Mouse (Mus musculus): Measurements from ENCODE around the gene Qpct.

Qpct gene

DNA sequence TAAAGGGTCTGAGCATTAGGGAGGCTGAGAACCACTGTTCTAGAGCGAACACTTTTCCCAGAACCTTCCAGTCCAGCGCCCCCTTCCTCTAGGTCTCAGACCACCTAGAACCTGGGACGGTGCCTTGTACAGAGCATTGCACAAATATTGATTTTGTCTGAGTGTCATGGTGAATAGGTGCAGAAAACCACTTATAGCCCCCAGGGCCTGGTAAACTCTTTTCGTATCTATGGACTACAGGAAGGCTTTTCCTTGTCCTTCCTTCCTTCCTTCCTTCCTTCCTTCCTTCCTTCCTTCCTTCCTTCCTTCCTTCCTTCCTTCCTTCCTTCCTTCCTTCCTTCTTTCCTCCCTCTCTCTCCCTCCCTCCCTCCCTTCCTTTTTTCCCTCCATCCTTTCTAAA is at the start of gene Qpct:
Gene Qpct, plus strand, starts transcription at position 301 of the 400 bp plus-strand sequence.
- DNase-seq (ENCODE audit: low spot score in 2 of 2) = no peak

DNA sequence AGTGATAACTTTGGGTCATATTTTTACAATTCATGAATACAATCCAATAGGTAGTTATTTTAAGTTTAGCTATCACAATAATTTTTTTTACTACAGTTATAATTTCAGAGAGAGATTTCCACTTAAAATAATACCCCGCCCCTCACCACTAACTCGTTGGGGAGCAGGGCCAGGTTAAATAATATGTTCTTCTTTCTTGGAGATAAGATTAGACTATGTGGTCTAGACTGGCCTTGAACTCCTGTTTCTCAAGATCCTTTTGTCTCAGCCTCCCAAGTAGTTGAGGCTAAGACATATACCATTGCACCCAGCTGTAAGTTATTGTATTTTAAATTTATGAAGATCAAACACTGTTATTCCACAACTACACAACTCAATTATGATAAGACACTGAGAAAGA is 38.1 kb upstream of the Qpct start:
- DNase-seq (ENCODE audit: low spot score in 2 of 2) = no peak

DNA sequence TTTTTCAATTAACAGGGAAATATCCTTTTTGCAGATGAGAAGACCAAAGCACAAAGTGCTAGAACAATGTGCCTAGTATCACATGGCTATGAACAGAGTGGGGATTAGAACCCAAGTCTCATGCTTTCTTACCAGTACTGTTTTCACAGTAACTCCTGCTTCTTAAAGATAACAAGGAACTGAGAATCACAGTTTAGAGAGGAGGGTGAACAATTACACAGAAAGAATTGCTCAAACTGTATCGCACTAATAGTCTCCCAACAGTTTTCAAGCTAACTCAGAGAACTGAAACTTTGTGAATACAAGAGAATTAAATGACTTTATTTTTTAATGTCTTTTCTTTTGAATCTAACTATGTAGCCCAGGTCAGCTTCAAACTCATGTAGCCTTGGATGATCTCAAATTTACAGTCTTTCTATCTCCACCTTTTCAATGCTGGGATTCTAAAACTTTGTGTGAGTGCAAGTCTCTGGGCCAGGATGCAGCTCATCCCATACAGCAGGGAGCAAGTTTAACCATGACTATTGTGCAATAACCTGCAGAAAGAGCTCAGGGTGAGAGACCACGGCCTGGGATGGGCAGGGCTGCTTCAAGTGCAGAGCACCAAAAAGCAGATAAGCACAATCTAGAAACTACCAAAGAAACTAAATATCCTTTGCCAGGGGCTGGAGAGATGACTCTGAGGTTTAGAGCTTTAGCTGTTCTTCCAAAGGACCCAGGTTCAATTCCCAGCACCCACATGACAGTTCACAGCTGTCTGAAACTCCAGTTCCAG is 36.6 kb upstream of the Qpct start:
- no peak for DNase-seq (ENCODE audit: low spot score in 2 of 2)

DNA sequence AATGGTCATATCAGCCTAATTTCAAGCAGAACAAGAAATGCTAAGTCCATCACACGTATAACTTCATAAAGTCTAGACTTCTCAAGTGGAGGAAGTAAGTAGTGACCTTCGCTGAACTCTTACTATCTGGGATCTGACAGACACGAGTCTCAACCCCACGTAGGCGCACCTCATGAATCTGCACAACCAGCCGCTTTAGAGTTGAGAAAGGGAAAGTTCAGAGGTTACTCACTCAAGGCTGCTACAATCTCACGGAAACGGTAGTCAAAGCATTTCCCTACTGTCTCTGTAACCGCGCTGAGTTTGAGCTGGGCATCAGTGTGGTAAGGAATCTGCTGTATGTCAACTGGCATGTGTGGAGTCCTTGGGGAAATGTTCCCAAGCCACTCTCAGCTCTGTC is 35.9 kb upstream of the Qpct start:
- DNase-seq (ENCODE audit: low spot score in 2 of 2) = no peak

DNA sequence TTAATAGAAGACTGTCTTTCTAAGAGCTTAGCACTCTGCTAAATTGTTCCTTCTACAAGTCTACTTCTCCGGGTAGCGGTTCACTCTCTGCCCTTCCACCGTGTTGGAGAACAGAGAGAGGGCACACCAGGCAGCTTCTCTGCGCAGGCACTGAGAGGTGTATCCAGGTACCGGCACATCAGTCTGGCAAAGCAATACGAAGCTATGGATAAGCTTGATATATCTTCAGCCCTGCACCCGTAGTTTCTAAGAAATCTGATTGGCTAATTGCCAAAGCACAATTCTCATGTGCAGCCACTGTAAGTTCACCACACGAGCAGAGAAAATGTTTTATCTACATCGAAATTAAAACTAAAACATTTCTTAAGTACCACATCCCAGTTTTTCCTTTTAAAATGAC is 33.3 kb upstream of the Qpct start:
- DNase-seq (ENCODE audit: low spot score in 2 of 2) = no peak

DNA sequence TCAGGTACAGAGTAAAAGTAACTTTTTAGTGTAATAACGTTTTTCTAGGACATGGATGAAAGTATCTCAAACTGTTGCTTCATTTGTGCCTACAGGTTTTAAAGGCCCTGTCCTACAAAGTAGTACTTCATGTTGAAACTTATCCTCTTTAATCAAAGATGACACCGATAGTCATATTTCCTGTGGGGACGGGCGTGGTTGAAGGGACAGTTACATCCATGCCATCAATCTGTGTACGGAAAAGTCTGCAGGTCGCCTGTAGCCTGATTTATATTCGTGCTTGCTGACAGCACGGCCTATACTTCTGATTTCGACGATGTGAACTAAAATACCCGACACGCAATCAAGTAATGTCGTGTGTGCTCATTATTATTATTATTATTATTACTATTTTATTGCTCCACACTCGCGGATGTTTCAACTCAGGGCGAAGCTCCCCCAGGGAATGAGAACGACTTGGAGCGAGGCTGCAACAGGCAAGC is 31.9 kb upstream of the Qpct start:
- DNase-seq (ENCODE audit: low spot score in 2 of 2) = no peak

DNA sequence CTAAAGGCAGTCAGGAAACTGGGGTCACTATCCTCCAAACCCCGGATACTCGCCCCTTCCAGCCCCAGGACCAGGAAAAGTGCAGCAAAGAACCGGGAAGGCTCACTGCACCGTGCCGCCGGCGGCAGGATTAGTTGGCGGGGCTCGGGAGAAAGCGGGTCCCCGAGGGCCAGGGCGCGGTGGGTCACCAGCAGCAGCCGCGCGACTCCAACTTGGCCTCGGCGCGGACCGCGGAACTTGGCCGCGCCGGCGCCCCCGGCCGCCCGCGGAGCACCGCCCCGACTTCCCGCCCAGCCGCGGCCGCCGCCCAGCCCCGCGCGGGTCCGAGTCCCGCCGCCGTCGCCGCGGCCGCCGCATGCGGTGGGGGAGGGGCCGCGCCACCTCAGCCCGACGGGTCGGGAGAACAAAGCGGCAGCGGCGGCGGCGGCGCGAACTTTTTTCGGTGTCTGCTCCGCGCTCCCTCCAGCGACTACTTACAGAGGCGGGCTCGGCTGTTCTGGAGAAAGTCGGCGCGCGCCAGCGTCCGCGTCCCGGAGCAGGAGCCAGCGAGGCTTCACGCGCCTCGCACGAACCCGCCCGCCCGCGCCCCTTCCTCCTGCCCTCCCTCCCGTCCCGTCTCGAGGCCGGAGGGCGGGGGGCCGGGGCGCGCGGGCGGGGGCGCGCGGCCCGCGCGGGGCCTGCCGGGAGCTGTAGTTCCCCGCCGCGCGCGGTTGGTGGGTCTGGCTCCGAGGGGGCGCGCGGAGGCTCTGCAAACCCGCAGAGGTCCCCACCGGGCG is 31.3 kb upstream of the Qpct start, which contains the start of gene Prkd3:
Gene Prkd3, minus strand, starts transcription at position 609 of the 776 bp plus-strand sequence.
- peak; percentile 56 to 80 for DNase-seq (ENCODE audit: low spot score in 2 of 2)

DNA sequence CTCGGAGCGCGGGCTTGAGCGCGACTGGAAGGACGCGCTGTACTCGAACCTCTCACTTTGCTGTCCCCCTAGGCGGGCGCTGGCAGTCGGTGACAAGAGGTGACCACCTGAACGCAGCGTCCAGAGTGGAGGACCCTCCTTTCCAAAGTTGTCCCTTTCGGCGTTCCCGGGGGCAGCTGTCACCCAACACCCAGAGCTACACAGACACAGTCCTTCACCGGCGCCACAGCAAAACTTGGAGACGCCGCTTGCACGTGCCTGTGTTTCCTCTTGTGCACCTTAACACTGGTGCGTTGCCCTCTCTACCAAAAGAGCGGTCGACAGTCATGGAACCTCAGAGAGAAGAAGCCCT is 30.7 kb upstream of the Qpct start:
- DNase-seq (ENCODE audit: low spot score in 2 of 2) = no peak

DNA sequence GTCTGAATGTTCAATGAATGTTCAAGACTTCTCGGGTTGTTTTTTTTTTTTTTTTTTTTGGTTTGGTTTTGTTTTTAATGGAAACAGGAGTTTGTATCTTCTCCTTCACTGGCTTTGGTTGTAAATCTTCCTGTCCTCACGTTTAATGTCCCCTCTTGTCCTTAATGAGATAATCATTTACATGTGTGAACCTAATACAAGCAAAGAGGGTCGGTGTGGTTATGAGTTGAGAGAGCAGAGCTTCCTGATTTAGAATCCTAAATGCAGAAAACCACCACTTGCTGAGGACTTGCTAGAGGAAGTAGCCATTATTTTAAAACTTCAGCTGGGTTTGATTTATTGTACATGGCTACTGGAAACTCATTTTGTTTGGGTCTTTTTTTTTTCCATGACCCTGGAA is 29.0 kb upstream of the Qpct start:
- no peak for DNase-seq (ENCODE audit: low spot score in 2 of 2)

DNA sequence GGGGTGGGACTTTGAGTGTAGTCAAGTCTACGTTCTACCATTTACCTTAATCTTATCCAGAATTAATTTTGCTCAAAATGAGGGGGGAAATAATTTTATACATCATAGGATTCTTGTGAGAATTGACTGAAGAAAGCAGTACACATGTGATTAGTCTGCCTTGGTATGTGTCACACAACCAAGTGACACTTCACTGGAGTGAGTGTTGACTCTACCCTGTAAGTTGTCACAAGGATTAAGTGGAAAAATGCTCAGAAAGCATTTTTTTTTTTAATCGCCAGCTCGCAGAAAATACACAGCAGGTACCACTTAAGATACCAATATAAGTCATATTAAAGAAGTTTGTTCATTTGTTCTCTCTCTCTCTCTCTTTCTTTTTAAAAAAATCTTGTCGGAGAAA is 27.2 kb upstream of the Qpct start:
- no peak for DNase-seq (ENCODE audit: low spot score in 2 of 2)

DNA sequence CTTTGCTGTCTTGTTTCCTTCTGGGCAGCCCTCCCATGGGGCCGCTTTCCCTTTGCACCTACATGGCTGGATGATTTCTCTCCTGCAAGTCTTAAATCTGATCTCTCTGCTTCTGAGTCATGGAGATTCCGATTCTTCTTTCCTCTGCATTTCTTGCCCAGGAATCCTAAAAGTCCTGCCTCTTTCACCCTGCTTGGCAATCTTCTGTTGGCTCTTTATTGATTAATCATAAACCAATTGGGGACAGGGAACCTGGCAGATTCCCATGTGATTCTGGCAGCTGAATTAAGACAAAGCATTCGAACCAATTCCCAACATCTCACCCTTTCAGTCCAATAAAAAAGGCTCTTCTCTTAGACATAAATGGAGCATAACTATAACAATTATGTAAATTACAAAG is 22.5 kb upstream of the Qpct start:
- no peak for DNase-seq (ENCODE audit: low spot score in 2 of 2)

DNA sequence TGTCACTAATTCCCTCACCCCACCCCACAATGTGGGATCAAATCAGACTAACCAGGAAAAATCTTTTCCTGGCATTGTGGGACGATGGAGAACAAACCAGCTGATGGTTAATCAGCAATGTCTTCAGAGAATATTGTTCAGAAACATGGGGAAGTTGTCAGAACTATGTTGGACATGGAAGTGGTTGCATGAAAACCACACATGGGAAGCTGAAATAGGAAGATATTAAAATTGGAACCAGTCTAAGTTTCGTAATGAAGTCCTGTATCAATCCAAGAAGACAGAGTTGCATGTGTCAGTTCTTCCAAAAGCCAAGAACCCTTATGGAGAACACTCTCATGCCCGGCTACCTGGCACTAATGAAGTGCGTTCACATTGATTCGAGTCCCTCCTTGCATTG is 20.1 kb upstream of the Qpct start:
- no peak for DNase-seq (ENCODE audit: low spot score in 2 of 2)

DNA sequence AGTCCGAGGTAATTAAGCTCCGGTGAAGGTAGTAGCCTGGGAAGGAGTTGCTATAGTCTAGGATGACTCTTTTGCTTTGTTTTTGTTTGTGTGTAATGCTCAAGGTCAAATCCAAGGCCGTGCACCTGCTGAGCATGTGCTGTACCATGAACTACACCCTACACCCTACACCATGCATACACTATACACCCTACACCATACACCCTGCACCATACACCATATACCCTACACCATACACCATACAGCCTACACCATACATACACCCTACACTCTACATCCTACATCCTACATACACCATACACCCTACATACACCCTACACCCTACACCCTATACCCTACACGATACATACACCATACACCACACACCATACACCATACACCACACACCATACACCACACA is 18.9 kb upstream of the Qpct start:
- DNase-seq (ENCODE audit: low spot score in 2 of 2) = no peak

DNA sequence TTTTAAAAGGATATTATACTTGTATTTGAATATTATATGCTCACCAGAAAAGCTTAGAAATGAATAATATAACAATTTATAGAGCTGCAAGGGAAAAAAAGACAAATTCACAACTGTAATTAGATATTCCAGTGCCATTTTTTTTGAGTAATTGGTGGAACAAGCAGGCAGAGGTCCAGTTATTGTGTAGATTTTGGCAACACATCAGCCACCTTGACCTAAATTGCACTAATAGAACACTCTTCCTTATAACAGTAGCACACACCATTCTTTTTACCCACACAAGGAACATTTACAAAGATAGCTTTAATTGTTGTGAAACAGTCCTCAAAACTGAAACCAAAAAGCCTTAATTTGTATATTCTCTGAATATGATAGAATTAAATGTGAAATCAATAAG is 12.0 kb upstream of the Qpct start:
- no peak for DNase-seq (ENCODE audit: low spot score in 2 of 2)

DNA sequence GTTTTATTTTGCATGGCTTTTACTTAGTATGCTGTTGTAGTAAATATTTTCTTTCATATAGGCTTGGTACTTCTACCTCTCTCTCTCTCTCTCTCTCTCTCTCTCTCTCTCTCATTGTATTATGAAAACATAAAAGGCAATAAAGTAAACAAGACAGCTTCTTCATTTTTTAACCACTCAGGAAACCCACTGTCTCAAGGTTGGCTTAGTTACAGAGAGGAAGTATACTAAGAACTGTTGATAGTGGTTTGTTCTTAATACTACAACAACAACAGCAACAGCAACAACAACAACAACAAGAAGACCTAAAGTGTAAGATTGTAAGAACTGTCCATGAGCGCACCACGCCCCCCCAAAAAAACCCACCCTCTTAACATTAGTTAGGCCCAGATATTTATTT is 8.0 kb upstream of the Qpct start:
- DNase-seq (ENCODE audit: low spot score in 2 of 2) = no peak

DNA sequence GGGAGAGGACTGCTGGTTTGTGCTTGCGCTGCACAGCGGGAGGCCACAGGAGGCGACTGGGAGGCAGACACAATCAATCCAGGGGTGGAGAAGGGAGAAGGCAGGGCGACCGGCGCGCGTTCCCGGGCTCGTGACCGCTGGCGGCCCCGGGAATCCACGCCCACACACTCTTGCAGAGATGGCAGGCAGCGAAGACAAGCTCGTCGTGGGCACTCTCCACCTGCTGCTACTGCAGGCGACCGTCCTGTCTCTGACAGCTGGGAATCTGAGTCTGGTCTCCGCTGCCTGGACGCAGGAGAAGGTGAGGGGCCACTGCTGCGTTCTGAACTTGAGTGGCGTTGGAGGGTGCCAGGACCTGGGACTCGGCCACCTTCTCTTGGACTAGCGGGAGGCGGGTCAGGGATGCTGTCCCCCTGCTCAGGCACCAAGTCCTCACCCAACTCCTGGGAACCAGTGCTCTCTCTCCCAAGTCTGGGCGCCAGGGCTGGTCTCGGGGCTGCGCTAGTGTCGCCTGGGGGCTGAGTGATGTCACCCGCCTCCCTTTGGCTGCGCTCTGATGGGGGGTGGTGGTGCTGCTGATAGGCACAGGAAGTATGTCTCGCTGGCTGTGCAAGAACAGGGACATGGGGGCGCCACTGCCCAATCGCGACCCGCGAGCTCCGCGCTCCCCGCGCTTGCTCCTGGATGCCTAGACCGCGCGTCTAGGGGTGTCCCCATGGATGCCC is 544 bp downstream of the Qpct start:
- DNase-seq (ENCODE audit: low spot score in 2 of 2) = peak; percentile 23 to 67

DNA sequence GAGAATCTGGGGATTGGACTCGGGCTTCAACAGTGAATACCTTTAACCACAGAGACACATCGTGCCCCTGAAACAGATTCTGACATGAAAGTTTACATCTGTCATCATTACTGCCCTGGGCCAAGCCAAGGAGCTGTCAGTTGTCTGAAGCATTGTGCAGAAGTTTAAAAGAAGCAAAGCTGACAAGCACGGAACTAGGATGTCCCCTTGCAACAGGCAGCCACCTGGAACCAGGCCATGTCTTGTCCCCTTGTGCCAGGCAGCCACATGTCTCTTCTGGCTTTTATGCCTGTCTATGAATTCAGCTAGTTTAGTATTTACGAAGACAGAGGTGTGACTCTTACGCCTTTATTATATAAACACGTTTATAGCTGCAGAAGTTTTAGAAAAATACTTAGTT is 6.6 kb downstream of the Qpct start:
- no peak for DNase-seq (ENCODE audit: low spot score in 2 of 2)

DNA sequence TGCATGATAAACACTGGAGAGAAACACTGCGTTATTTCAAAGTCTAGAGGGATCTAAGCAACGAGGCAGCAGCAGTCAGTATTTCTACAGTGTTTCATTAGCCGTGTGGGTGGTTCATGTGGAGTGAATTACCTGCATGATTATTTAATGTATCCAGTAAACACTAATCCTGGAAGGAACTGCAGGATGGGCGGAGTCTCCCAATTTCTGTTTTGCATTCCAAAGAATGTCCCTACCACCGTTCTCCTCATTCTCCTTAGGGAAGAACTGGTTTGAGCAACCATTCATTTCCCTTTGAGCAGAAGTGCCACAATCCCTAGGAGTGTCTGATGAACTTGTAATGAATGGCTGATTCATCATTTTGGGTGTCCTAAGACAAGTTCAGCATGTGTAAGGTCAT is 8.5 kb downstream of the Qpct start:
- peak in 1 of 2 experiments; percentile 2 for DNase-seq (ENCODE audit: low spot score in 2 of 2)

DNA sequence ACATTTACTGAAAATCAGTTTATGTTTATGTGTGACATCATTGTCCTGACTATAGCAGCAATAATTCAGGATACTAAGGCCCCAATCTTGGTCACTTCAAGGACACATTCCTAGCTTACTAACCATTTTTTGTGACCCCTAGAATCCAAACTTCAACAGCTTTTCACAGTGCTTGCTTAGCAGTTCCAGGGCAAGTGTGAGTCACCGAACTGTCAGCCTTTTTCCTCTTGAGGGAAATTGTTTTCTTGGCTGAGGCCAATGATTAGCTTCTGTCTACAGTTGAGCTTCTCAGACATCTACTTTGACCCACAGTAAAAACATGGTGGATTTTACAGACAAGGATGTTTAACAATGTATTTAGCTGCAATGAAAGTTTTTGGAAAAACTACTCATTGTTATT is 12.5 kb downstream of the Qpct start:
- DNase-seq (ENCODE audit: low spot score in 2 of 2) = no peak

DNA sequence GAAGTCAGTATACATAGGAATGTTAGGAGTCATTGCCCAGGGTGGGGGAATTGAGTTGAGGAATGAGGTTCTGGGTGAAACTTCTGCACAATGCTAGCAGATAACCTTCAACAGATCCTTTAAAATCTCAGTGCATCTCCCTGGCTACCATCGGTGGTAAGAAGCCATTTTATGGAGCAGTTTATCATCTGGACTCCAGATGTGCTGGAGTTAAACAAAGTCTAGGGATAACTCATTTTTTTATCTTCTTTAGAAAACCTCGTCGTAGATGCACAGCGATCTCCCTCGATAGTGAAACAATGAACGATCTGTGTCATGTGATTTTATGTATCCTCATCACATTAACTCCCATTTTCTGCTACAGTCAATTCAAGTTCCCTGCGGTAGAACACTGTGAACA is 16.9 kb downstream of the Qpct start:
- no peak for DNase-seq (ENCODE audit: low spot score in 2 of 2)

DNA sequence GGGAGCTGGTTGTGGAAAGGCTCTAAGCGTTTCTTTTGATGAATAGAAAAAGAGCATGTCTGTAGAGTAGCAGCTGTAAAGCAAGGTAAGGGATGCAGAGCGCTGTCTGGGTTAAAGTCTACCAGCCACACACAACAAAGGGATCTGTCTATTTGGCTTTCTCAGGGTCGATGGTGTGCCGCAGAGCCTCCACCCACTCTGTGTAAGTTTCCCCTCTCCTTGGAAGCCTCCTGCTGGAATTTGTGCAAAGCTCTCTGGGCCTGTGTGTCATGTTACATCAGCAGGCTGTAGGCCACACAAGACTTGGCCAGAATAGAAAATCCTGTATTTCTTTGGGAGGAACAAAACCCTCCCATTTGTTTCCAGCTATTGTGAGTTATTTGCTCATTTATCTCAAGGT is 17.3 kb downstream of the Qpct start:
- no peak for DNase-seq (ENCODE audit: low spot score in 2 of 2)

DNA sequence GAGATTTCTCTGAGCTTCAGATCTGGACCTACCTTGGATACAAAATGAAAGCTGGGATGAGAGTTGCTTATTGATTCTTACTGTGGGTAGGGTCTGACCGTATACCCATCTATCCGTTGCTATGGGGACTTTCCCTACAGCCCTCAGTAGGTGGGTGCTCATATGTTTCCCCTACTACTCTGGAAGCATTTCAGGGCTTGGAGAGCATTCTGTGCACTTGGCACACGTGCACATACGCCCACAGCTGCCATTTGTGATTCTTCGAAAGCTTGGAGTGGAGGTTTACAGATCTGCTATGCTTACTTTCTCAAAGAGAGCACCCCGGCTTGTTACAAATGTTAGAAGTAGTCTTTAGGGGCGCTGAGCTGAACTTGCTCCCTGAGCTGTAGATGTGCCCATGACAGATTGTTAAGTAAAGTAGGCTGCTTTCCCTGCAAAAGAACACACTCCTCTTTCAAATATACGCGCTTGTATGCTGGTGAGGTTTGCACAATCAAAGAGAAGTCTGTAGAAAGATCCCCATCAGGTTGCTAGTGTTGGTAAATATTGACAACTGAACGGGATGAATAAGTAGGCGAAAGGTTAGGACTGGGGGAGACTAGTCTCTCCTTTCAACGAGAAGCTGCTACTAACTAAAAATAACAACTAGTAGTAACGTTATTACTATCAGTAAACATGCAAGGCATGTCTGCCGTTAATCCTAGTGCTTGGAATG is 18.2 kb downstream of the Qpct start:
- no peak for DNase-seq (ENCODE audit: low spot score in 2 of 2)
